Mouse (Mus musculus) inflammation-experienced regulatory T-cells, adult 6 months (primary cell): Measurements from ENCODE around the gene Gm20425. TPM values are rescaled to one million over a fixed set of nuclear protein-coding genes. Genes with fewer than 3 reads are reported as not detected.

Source experiments
- ATAC-seq: one replicate; pipeline ENCODE4 v1.8.0; 2017
- polyA plus RNA-seq, 3 experiments: library from polyadenylated mRNA; unstranded; fragments of 100-300 nt; shearing (Covaris generic); gene quantifications; one replicate each; pipeline ENCODE4 v1.2.1; 2017

Gm20425 gene
- polyA plus RNA-seq = 1 to 10 TPM; 1.2 to 2.2 (median 1.5) TPM

GRCm38 (mm10) chr9:103230151-103230951, at the start of gene Gm20425, which contains the start of gene Trf:
Gm20425 (minus strand) TSS chr9:103230307.
Trf (minus strand) TSS chr9:103230444.
- no peak for ATAC-seq

GRCm38 (mm10) chr9:103276876-103277275, 46.8 kb upstream of the Gm20425 start:
- no peak for ATAC-seq

GRCm38 (mm10) chr9:103275676-103276075, 45.6 kb upstream of the Gm20425 start:
- ATAC-seq = no peak

- ATAC-seq = no peak
These were observed 44.7 kb upstream of the Gm20425 start for GRCm38 (mm10) chr9:103274819-103275218.

- no peak for ATAC-seq
These were observed 41.0 kb upstream of the Gm20425 start for GRCm38 (mm10) chr9:103271104-103271503.

- ATAC-seq = no peak
These were observed 35.7 kb upstream of the Gm20425 start for GRCm38 (mm10) chr9:103265778-103266177.

GRCm38 (mm10) chr9:103252906-103253305, 22.8 kb upstream of the Gm20425 start:
- ATAC-seq = no peak

GRCm38 (mm10) chr9:103248618-103249017, 18.5 kb upstream of the Gm20425 start:
- ATAC-seq = no peak

GRCm38 (mm10) chr9:103246526-103247168, 16.5 kb upstream of the Gm20425 start:
- no peak for ATAC-seq

- no peak for ATAC-seq
These were observed 13.5 kb upstream of the Gm20425 start for GRCm38 (mm10) chr9:103243640-103244039.

- no peak for ATAC-seq
These were observed 11.1 kb upstream of the Gm20425 start for GRCm38 (mm10) chr9:103241206-103241605.

GRCm38 (mm10) chr9:103239471-103239870, 9.4 kb upstream of the Gm20425 start:
- no peak for ATAC-seq

- no peak for ATAC-seq
These were observed 4.6 kb upstream of the Gm20425 start for GRCm38 (mm10) chr9:103234565-103235165.

- no peak for ATAC-seq
These were observed 4.0 kb upstream of the Gm20425 start for GRCm38 (mm10) chr9:103234059-103234458.

- no peak for ATAC-seq
These were observed 2.9 kb upstream of the Gm20425 start for GRCm38 (mm10) chr9:103233006-103233395.

- ATAC-seq = no peak
These were observed 2.3 kb upstream of the Gm20425 start for GRCm38 (mm10) chr9:103232232-103233005.

- no peak for ATAC-seq
These were observed 855 bp downstream of the Gm20425 start for GRCm38 (mm10) chr9:103229037-103229867.

- ATAC-seq = no peak
These were observed 1.6 kb downstream of the Gm20425 start for GRCm38 (mm10) chr9:103228370-103229003.

GRCm38 (mm10) chr9:103227760-103228159, 2.3 kb downstream of the Gm20425 start:
- no peak for ATAC-seq

GRCm38 (mm10) chr9:103226806-103227205, 3.3 kb downstream of the Gm20425 start:
- ATAC-seq = no peak

GRCm38 (mm10) chr9:103225464-103225863, 4.6 kb downstream of the Gm20425 start:
- no peak for ATAC-seq
